Comparison of ENCODE assay signal across 28 mouse cellular contexts in genomic region chr19:11494519-11494918, GRCm38 (mm10). TPM values are rescaled to one million over a fixed set of nuclear protein-coding genes. Genes with fewer than 3 reads are reported as not detected.
DNase-seq lines count a peak whose midpoint lies in the region; ATAC-seq lines count a peak whose summit lies in the region.
"Had no signal": no experiment of that assay in that cellular context is flagged by ENCODE, and none has a peak within 500 bp of the region (broad histone marks: within the 10 kb centered on the region; RNA-seq: fewer than 3 reads in every experiment).

No protein-coding gene starts in this region.

- ATAC-seq in CD4-positive, CD25-positive, alpha-beta regulatory T cell, adult 4 months = peak; percentile 50
- peak; percentile 53 for ATAC-seq in inflammation-experienced regulatory T-cells, adult 6 months
- ATAC-seq in neutrophil, adult 5-6 weeks (ENCODE audit: extremely low read depth, insufficient number of reproducible peaks, low FRiP score, poor library complexity, severe bottlenecking) = peak; percentile 49; the same call in 1 of the 2 replicates
- ATAC-seq: hindbrain, embryonic 16.5 days; intestine, postnatal 0 days; Patski had no signal

- DNase-seq in CD4-positive helper T cell, adult 2 months (ENCODE audit: low read depth, low spot score) = peak; percentile 79
- no peak for DNase-seq in right cerebral cortex, postnatal 25 days
- DNase-seq in ovary, postnatal 36 days (ENCODE audit: low spot score) = no peak
- DNase-seq in right cerebral cortex, postnatal 10 days (ENCODE audit: low spot score in 2 of 2) = no peak
- DNase-seq: adrenal gland, adult 8-10 months; cerebellum, adult 18-20 months; cerebellum, postnatal 14 days; gastrocnemius, adult 2 months; kidney, postnatal 4 days; liver, embryonic 13.5 days; lung, adult 2 months had no signal

RNA-seq across cellular contexts. Expression of gene Gm8369, which starts 8.8 kb away (rescaled TPM):
- polyA plus RNA-seq in CD4-positive, CD25-positive, alpha-beta regulatory T cell, adult 4 months (2017; shearing (Covaris generic)) = 100 to 1,000 TPM; 420 to 532 TPM
- polyA plus RNA-seq in inflammation-experienced regulatory T-cells, adult 6 months (2017; shearing (Covaris generic)) = 100 to 1,000 TPM; 382 to 635 (median 544) TPM
- total RNA-seq in neutrophil, adult 5-6 weeks (2017) = 335 and 348 TPM in 2 replicates
- total RNA-seq: gastrocnemius, adult 2 months; midbrain, postnatal 0 days had no signal
- polyA plus RNA-seq: embryonic facial prominence, embryonic 12.5 days; forebrain, embryonic 11.5 days; G1E; heart, embryonic 11.5 days; heart, postnatal 0 days; hindbrain, embryonic 10.5 days; hindbrain, embryonic 16.5 days; kidney, embryonic 15.5 days; liver, embryonic 13.5 days; midbrain, embryonic 10.5 days; midbrain, postnatal 0 days; Patski had no signal

RNA-seq across cellular contexts. Expression of gene Ms4a6b, which starts 21.8 kb away (rescaled TPM):
- polyA plus RNA-seq in CD4-positive, CD25-positive, alpha-beta regulatory T cell, adult 4 months (2017; shearing (Covaris generic)) = 1,000 to 10,000 TPM; 1,239 to 1,299 TPM
- 1,000 to 10,000 TPM; 1,170 to 1,320 (median 1,200) TPM for polyA plus RNA-seq in inflammation-experienced regulatory T-cells, adult 6 months (2017; shearing (Covaris generic))
- 108 and 112 TPM in 2 replicates for total RNA-seq in neutrophil, adult 5-6 weeks (2017)
- polyA plus RNA-seq: Patski had no signal

RNA-seq across cellular contexts. Expression of gene Ms4a6c, which starts 25.4 kb away (rescaled TPM):
- polyA plus RNA-seq in CD4-positive, CD25-positive, alpha-beta regulatory T cell, adult 4 months (2017; shearing (Covaris generic)) = 10 to 100 TPM; 13.4 to 20.1 TPM
- 10 to 100 TPM; 17.0 to 36.7 (median 21.0) TPM for polyA plus RNA-seq in inflammation-experienced regulatory T-cells, adult 6 months (2017; shearing (Covaris generic))
- 34.3 and 38.1 TPM in 2 replicates for total RNA-seq in neutrophil, adult 5-6 weeks (2017)
- polyA plus RNA-seq: Patski had no signal

RNA-seq across cellular contexts. Expression of gene Ms4a4d, which starts 42.1 kb away (rescaled TPM):
- 1 to 10 TPM; 3.9 to 6.3 TPM for polyA plus RNA-seq in CD4-positive, CD25-positive, alpha-beta regulatory T cell, adult 4 months (2017; shearing (Covaris generic))
- 1 to 10 TPM; 2.1 to 5.3 (median 3.7) TPM for polyA plus RNA-seq in inflammation-experienced regulatory T-cells, adult 6 months (2017; shearing (Covaris generic))
- total RNA-seq in neutrophil, adult 5-6 weeks (2017) = 0.58 TPM in 1 of 2 replicates, not detected in the other
- total RNA-seq: left cerebral cortex, adult 18-20 months; left cerebral cortex, postnatal 36 days; midbrain, postnatal 0 days had no signal
- polyA plus RNA-seq: G1E; hindbrain, embryonic 16.5 days; midbrain, postnatal 0 days had no signal

RNA-seq across cellular contexts. Expression of gene Ms4a4b, which starts 51.2 kb away (rescaled TPM):
- 1,000 to 10,000 TPM; 2,426 to 2,599 TPM for polyA plus RNA-seq in CD4-positive, CD25-positive, alpha-beta regulatory T cell, adult 4 months (2017; shearing (Covaris generic))
- polyA plus RNA-seq in inflammation-experienced regulatory T-cells, adult 6 months (2017; shearing (Covaris generic)) = 1,000 to 10,000 TPM; 2,395 to 2,899 (median 2,705) TPM
- 44.8 and 59.4 TPM in 2 replicates for total RNA-seq in neutrophil, adult 5-6 weeks (2017)
- total RNA-seq: gastrocnemius, adult 2 months; left cerebral cortex, adult 18-20 months; left cerebral cortex, postnatal 36 days; midbrain, postnatal 0 days had no signal
- polyA plus RNA-seq: embryonic facial prominence, embryonic 12.5 days; forebrain, embryonic 11.5 days; G1E; heart, embryonic 11.5 days; hindbrain, embryonic 10.5 days; hindbrain, embryonic 16.5 days; kidney, embryonic 15.5 days; midbrain, embryonic 10.5 days; midbrain, postnatal 0 days had no signal
